8 mouse cellular contexts compared by ENCODE assay signal in the genomic region with DNA sequence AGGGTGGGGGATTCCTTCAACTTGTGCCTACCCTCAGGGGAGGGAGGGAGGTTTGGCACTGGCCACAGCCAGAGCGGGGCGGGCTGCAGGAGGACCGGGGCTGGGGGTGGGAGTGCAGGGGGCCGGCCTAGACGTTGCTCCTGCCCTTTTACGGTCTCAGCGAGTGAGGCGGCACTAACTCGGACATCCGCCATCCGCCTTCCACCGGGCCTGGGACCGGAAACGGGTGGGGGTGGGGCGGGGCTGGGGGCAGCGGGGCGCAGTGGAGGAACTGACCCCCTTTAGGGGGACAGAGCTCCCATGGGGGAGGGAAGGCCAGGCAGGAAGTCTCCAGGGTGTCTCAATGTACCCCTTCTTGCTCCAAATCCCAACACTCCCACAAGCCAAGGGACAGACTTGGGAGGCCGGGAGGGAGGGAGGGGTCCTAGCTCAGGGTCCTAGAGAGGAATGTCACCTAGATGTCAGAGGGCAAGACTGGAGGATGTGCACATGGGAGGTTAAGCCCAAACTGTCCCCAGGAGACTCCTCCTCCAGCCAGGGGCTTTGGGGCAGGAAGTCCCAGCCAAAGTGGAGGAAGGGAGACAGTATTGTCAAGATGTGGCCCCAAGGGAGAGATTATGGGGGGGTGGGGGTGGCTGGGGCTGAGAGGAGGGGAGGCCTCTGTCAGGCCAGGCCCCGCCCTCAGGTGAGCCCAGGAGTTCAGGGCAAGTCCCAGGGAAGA. TPM values are rescaled to one million over a fixed set of nuclear protein-coding genes. Genes with fewer than 3 reads are reported as not detected.
DNase-seq lines count a peak whose midpoint lies in the region; ATAC-seq and TF ChIP-seq lines count a peak whose summit lies in the region.

No protein-coding gene starts in this region.

- H3K27me3 ChIP-seq in CH12.LX (replicated peaks) = no peaks in the 10 kb centered on the region
- H3K27me3 ChIP-seq in Patski = no peaks in the 10 kb centered on the region
- 0 out of 2 replicates have a peak, but pooled peaks cover 3% of the 10 kb centered on the region for H3K27me3 ChIP-seq in forebrain, embryonic 12.5 days
- H3K27me3 ChIP-seq in hindbrain, embryonic 11.5 days (ENCODE audit: control insufficient read depth, insufficient read depth, low read length) = no peaks in the 10 kb centered on the region
- H3K27me3 ChIP-seq in limb, embryonic 14.5 days (ENCODE audit: control insufficient read depth, insufficient read depth, low read length) = no peaks in the 10 kb centered on the region
- no peaks in the 10 kb centered on the region; the same call in 1 of the 2 replicates for H3K27me3 ChIP-seq in midbrain, embryonic 15.5 days (replicated peaks)

- in situ Hi-C loops in CH12.LX (cut with MboI; ENCODE audit: low pct_ligation_motif_present, low pct_unique_long_range_greater_than_20kb, low sequenced_read_pairs) = loop anchor here (5.0 kb wide), 1 partner anchor 38 kb away; no protein-coding TSS in a partner anchor
- in situ Hi-C loops in Patski (cut with MboI; ENCODE audit: low pct_unique_long_range_greater_than_20kb) = no loop called here

- no peak for TF ChIP-seq RAD21 in CH12.LX (IDR thresholded peaks at IDR 0.05; ENCODE audit: low read depth, low read length)

- 3% methylated on average over 18 of the region's 19 CpGs for WGBS in forebrain, embryonic 12.5 days
- WGBS in hindbrain, embryonic 11.5 days = 1% methylated on average over 19 of the region's 19 CpGs
- WGBS in limb, embryonic 14.5 days = 0% methylated on average over 16 of the region's 19 CpGs
- WGBS in midbrain, embryonic 15.5 days = 3% methylated on average over 14 of the region's 19 CpGs

- H3K9ac ChIP-seq in CH12.LX (ENCODE audit: insufficient read depth, low read depth) = peak overlapping the region; percentile 91
- H3K9ac ChIP-seq in forebrain, embryonic 12.5 days = peak overlapping the region; percentile 54
- H3K9ac ChIP-seq in hindbrain, embryonic 11.5 days (ENCODE audit: low read depth, low read length) = peak overlapping the region; percentile 87
- H3K9ac ChIP-seq in limb, embryonic 14.5 days (ENCODE audit: low read depth, low read length, severe bottlenecking) = peak overlapping the region; percentile 77
- peak overlapping the region; percentile 95; the same call in 1 of the 2 replicates for H3K9ac ChIP-seq in midbrain, embryonic 15.5 days

- peak overlapping the region; percentile 89 for H3K27ac ChIP-seq in CH12.LX (ENCODE audit: insufficient read depth, low read depth)
- peak overlapping the region; percentile 6 for H3K27ac ChIP-seq in forebrain, embryonic 12.5 days
- peak overlapping the region; percentile 60; the same call in 1 of the 2 replicates for H3K27ac ChIP-seq in hindbrain, embryonic 11.5 days (ENCODE audit: low read depth, low read length)
- H3K27ac ChIP-seq in limb, embryonic 14.5 days (replicated peaks; ENCODE audit: low read depth, low read length) = peak overlapping the region; percentile 50
- H3K27ac ChIP-seq in midbrain, embryonic 15.5 days = peak overlapping the region; percentile 42

- peaks cover 24 to 49% of the 10 kb centered on the region in 2 experiments for H3K4me1 ChIP-seq in CH12.LX (ENCODE audit: control insufficient read depth in 1 of 2, insufficient read depth in 2 of 2)
- peaks cover 28% of the 10 kb centered on the region for H3K4me1 ChIP-seq in forebrain, embryonic 12.5 days
- H3K4me1 ChIP-seq in hindbrain, embryonic 11.5 days (replicated peaks; ENCODE audit: control insufficient read depth, insufficient read depth, low read length) = peaks cover 11% of the 10 kb centered on the region
- H3K4me1 ChIP-seq in limb, embryonic 14.5 days (ENCODE audit: control insufficient read depth, insufficient read depth, low read length) = peaks cover 18% of the 10 kb centered on the region
- peaks cover 22% of the 10 kb centered on the region for H3K4me1 ChIP-seq in midbrain, embryonic 15.5 days

- peaks cover 56% of the 10 kb centered on the region for H3K79me2 ChIP-seq in CH12.LX (replicated peaks; ENCODE audit: control insufficient read depth, extremely low read depth, insufficient read depth, poor library complexity, severe bottlenecking)

- dilution Hi-C loops in CH12.LX (cut with MboI; ENCODE audit: extremely low pct_ligation_motif_present, extremely low pct_unique_long_range_greater_than_20kb, low sequenced_read_pairs) = no loop called here

- TF ChIP-seq CTCF in CH12.LX (conservative IDR thresholded peaks at IDR 0.05 in 1 of 2, IDR thresholded peaks at IDR 0.05 in 1 of 2; ENCODE audit: low read depth in 2 of 2, low read length in 2 of 2) = no peak
- TF ChIP-seq CTCF in Patski (IDR thresholded peaks at IDR 0.05) = no peak

- no peak for TF ChIP-seq EP300 in CH12.LX (IDR thresholded peaks at IDR 0.05; ENCODE audit: low read length)

- POLR2A ChIA-PET in Patski (lab: Charles Lee) = interaction anchor here (0.8 to 2.9 kb wide), 4 partner anchors 12 to 89 kb away, joined by 3 to 9 read pairs (median 4); a partner anchor contains a TSS

- CTCF ChIA-PET in Patski (lab: Charles Lee) = interaction anchor here (1.6 to 2.8 kb wide), 2 partner anchors 22 to 30 kb away, joined by 4 to 18 read pairs; no protein-coding TSS in a partner anchor

- H3K4me3 ChIP-seq in CH12.LX (replicated peaks in 1 of 3; ENCODE audit: low read depth in 2 of 3, low read length in 2 of 3, poor library complexity in 1 of 3) = peak overlapping the region; percentile 71 to 95 (median 94)
- H3K4me3 ChIP-seq in forebrain, embryonic 12.5 days (replicated peaks) = peak overlapping the region; percentile 99
- peak overlapping the region; percentile 99 for H3K4me3 ChIP-seq in hindbrain, embryonic 11.5 days (ENCODE audit: low read depth, low read length)
- H3K4me3 ChIP-seq in limb, embryonic 14.5 days (replicated peaks; ENCODE audit: low read length) = peak overlapping the region; percentile 92
- H3K4me3 ChIP-seq in midbrain, embryonic 15.5 days = peak overlapping the region; percentile 96

- peaks cover 16 to 20% of the 10 kb centered on the region in 2 experiments for H3K36me3 ChIP-seq in CH12.LX (replicated peaks in 1 of 2; ENCODE audit: control insufficient read depth in 1 of 2, insufficient read depth in 1 of 2, low read length in 1 of 2)
- peaks cover 2% of the 10 kb centered on the region for H3K36me3 ChIP-seq in forebrain, embryonic 12.5 days (replicated peaks)
- no peaks in the 10 kb centered on the region for H3K36me3 ChIP-seq in hindbrain, embryonic 11.5 days (ENCODE audit: control insufficient read depth, insufficient read depth, low read length)
- peaks cover 19% of the 10 kb centered on the region for H3K36me3 ChIP-seq in limb, embryonic 14.5 days (ENCODE audit: control insufficient read depth, insufficient read depth, low read length)
- H3K36me3 ChIP-seq in midbrain, embryonic 15.5 days (replicated peaks) = no peaks in the 10 kb centered on the region

- no peaks in the 10 kb centered on the region for H3K9me3 ChIP-seq in CH12.LX (replicated peaks; ENCODE audit: low read length)
- H3K9me3 ChIP-seq in forebrain, embryonic 12.5 days = no peaks in the 10 kb centered on the region
- no peaks in the 10 kb centered on the region for H3K9me3 ChIP-seq in hindbrain, embryonic 11.5 days (ENCODE audit: control insufficient read depth, low read length)
- no peaks in the 10 kb centered on the region for H3K9me3 ChIP-seq in limb, embryonic 14.5 days (ENCODE audit: control insufficient read depth, low read length)
- H3K9me3 ChIP-seq in midbrain, embryonic 15.5 days = no peaks in the 10 kb centered on the region

- peak; percentile 45 for ATAC-seq in Patski
- no peak for ATAC-seq in forebrain, embryonic 12.5 days (ENCODE audit: low FRiP score)
- 0 out of 2 replicates have a peak, but pooled peaks have one; percentile 11 for ATAC-seq in hindbrain, embryonic 11.5 days (ENCODE audit: low FRiP score)
- no peak for ATAC-seq in limb, embryonic 14.5 days (ENCODE audit: low FRiP score, low read depth)
- ATAC-seq in midbrain, embryonic 15.5 days (replicated peaks) = no peak

- peak overlapping the region; percentile 59 for H3K4me2 ChIP-seq in CH12.LX (ENCODE audit: insufficient read depth, low read depth, poor library complexity, severe bottlenecking)
- peak overlapping the region; percentile 95 for H3K4me2 ChIP-seq in forebrain, embryonic 12.5 days
- peak overlapping the region; percentile 97 for H3K4me2 ChIP-seq in hindbrain, embryonic 11.5 days (replicated peaks; ENCODE audit: low read depth, low read length)
- H3K4me2 ChIP-seq in limb, embryonic 14.5 days (replicated peaks; ENCODE audit: low read depth, low read length, severe bottlenecking) = peak overlapping the region; percentile 97
- H3K4me2 ChIP-seq in midbrain, embryonic 15.5 days = peak overlapping the region; percentile 85

- TF ChIP-seq POLR2A in CH12.LX (IDR thresholded peaks at IDR 0.05; ENCODE audit: low read depth, low read length) = peak; percentile 37; the same call in 1 of the 2 replicates
- TF ChIP-seq POLR2A in limb, embryonic 14.5 days (IDR thresholded peaks at IDR 0.05; ENCODE audit: borderline replicate concordance, extremely low read depth, insufficient read depth, insufficient read length) = no peak

- DNase-seq in CH12.LX (ENCODE audit: extremely low read depth) = peak; percentile 92
- no peak for DNase-seq in Patski (ENCODE audit: low read depth, low spot score)
- DNase-seq in hindbrain, embryonic 11.5 days (ENCODE audit: low spot score) = peak; percentile 47
- DNase-seq in limb, embryonic 14.5 days (ENCODE audit: low spot score) = peak; percentile 49
- peak; percentile 90 for DNase-seq in yolk sac, embryonic 10.5 days (ENCODE audit: low spot score)
- DNase-seq in left cerebral cortex, adult 8-10 months (ENCODE audit: low spot score in 2 of 2) = no peak

RNA-seq across cellular contexts. Expression of a gene that starts 1.7 kb away (rescaled TPM):
- total RNA-seq in CH12.LX (2012; rRNA removed) = 109 and 114 TPM in 2 replicates
- total RNA-seq in CH12.LX (2014; rRNA removed) = 122 and 125 TPM in 2 replicates
- polyA plus RNA-seq in CH12.LX (2012; ENCODE audit: insufficient read length, low read depth) = 191 and 240 TPM in 2 replicates
- 142 TPM for polyA plus RNA-seq in Patski (2021)
- 42.4 and 43.0 TPM in 2 replicates for polyA plus RNA-seq in forebrain, embryonic 12.5 days (2016; fragmentation: Nextera tagmentation; extraction: Ambion mirVana)
- 29.2 and 50.2 TPM in 2 replicates for polyA plus RNA-seq in hindbrain, embryonic 11.5 days (2014; fragmentation: Nextera tagmentation; extraction: Ambion mirVana)
- 126 and 169 TPM in 2 replicates for polyA plus RNA-seq in limb, embryonic 14.5 days (2012; rRNA removed)
- polyA plus RNA-seq in limb, embryonic 14.5 days (2014; fragmentation: Nextera tagmentation; extraction: Ambion mirVana) = 66.7 and 67.0 TPM in 2 replicates
- 35.9 and 37.4 TPM in 2 replicates for polyA plus RNA-seq in midbrain, embryonic 15.5 days (2015; fragmentation: Nextera tagmentation; extraction: Ambion mirVana)
- total RNA-seq in left cerebral cortex, adult 8-10 months (2022) = 10 to 100 TPM; 13.6 to 16.9 (median 15.6) TPM

RNA-seq across cellular contexts. Expression of a gene that starts 10.0 kb away (rescaled TPM):
- total RNA-seq in CH12.LX (2012; rRNA removed) = not detected in 2 replicates
- not detected in 2 replicates for total RNA-seq in CH12.LX (2014; rRNA removed)
- not detected in 2 replicates for polyA plus RNA-seq in CH12.LX (2012; ENCODE audit: insufficient read length, low read depth)
- polyA plus RNA-seq in Patski (2021) = 0.14 TPM
- polyA plus RNA-seq in forebrain, embryonic 12.5 days (2016; fragmentation: Nextera tagmentation; extraction: Ambion mirVana) = 0.19 TPM in 1 of 2 replicates, not detected in the other
- polyA plus RNA-seq in hindbrain, embryonic 11.5 days (2014; fragmentation: Nextera tagmentation; extraction: Ambion mirVana) = 0.18 TPM in 1 of 2 replicates, not detected in the other
- polyA plus RNA-seq in limb, embryonic 14.5 days (2012; rRNA removed) = not detected in 2 replicates
- polyA plus RNA-seq in limb, embryonic 14.5 days (2014; fragmentation: Nextera tagmentation; extraction: Ambion mirVana) = not detected in 2 replicates
- polyA plus RNA-seq in midbrain, embryonic 15.5 days (2015; fragmentation: Nextera tagmentation; extraction: Ambion mirVana) = 1.1 and 1.7 TPM in 2 replicates
- under 1 TPM in 1 of 4 experiments, not detected in 3; 0.68 TPM for total RNA-seq in left cerebral cortex, adult 8-10 months (2022)

RNA-seq across cellular contexts. Expression of a gene that starts 12.5 kb away (rescaled TPM):
- total RNA-seq in CH12.LX (2012; rRNA removed) (0.72 and 1.0 TPM in 2 replicates), CH12.LX (2014; rRNA removed) (0.43 and 0.56 TPM in 2 replicates)
- polyA plus RNA-seq in CH12.LX (2012; ENCODE audit: insufficient read length, low read depth) (0.76 and 0.80 TPM in 2 replicates), Patski (2021) (4.0 TPM)
- 70.3 and 74.1 TPM in 2 replicates for polyA plus RNA-seq in forebrain, embryonic 12.5 days (2016; fragmentation: Nextera tagmentation; extraction: Ambion mirVana)
- 49.6 and 52.1 TPM in 2 replicates for polyA plus RNA-seq in hindbrain, embryonic 11.5 days (2014; fragmentation: Nextera tagmentation; extraction: Ambion mirVana)
- 44.3 and 59.4 TPM in 2 replicates for polyA plus RNA-seq in limb, embryonic 14.5 days (2012; rRNA removed)
- 22.5 and 30.6 TPM in 2 replicates for polyA plus RNA-seq in limb, embryonic 14.5 days (2014; fragmentation: Nextera tagmentation; extraction: Ambion mirVana)
- polyA plus RNA-seq in midbrain, embryonic 15.5 days (2015; fragmentation: Nextera tagmentation; extraction: Ambion mirVana) = 112 and 121 TPM in 2 replicates
- 100 to 1,000 TPM; 108 to 133 (median 114) TPM for total RNA-seq in left cerebral cortex, adult 8-10 months (2022)

RNA-seq across cellular contexts. Expression of a gene that starts 40.0 kb away (rescaled TPM):
- 0.08 and 0.13 TPM in 2 replicates for total RNA-seq in CH12.LX (2012; rRNA removed)
- not detected in 2 replicates for total RNA-seq in CH12.LX (2014; rRNA removed)
- 0.27 and 0.56 TPM in 2 replicates for polyA plus RNA-seq in CH12.LX (2012; ENCODE audit: insufficient read length, low read depth)
- polyA plus RNA-seq in Patski (2021) = 72.9 TPM
- 0.24 TPM in 1 of 2 replicates, not detected in the other for polyA plus RNA-seq in forebrain, embryonic 12.5 days (2016; fragmentation: Nextera tagmentation; extraction: Ambion mirVana)
- polyA plus RNA-seq in hindbrain, embryonic 11.5 days (2014; fragmentation: Nextera tagmentation; extraction: Ambion mirVana) = not detected in 2 replicates
- polyA plus RNA-seq in limb, embryonic 14.5 days (2012; rRNA removed) = 0.69 and 0.88 TPM in 2 replicates
- polyA plus RNA-seq in limb, embryonic 14.5 days (2014; fragmentation: Nextera tagmentation; extraction: Ambion mirVana) = 0.14 and 0.28 TPM in 2 replicates
- 0.08 TPM in 1 of 2 replicates, not detected in the other for polyA plus RNA-seq in midbrain, embryonic 15.5 days (2015; fragmentation: Nextera tagmentation; extraction: Ambion mirVana)
- total RNA-seq in left cerebral cortex, adult 8-10 months (2022) = 10 to 100 TPM; 11.1 to 15.1 (median 13.8) TPM

RNA-seq across cellular contexts. Expression of a gene that starts 41.7 kb away (rescaled TPM):
- total RNA-seq in CH12.LX (2012; rRNA removed) (11.9 and 15.7 TPM in 2 replicates), CH12.LX (2014; rRNA removed) (8.6 and 9.4 TPM in 2 replicates)
- polyA plus RNA-seq in CH12.LX (2012; ENCODE audit: insufficient read length, low read depth) (20.0 and 21.2 TPM in 2 replicates), Patski (2021) (39.2 TPM)
- 45.5 and 48.3 TPM in 2 replicates for polyA plus RNA-seq in forebrain, embryonic 12.5 days (2016; fragmentation: Nextera tagmentation; extraction: Ambion mirVana)
- 42.2 and 42.4 TPM in 2 replicates for polyA plus RNA-seq in hindbrain, embryonic 11.5 days (2014; fragmentation: Nextera tagmentation; extraction: Ambion mirVana)
- polyA plus RNA-seq in limb, embryonic 14.5 days (2012; rRNA removed) = 19.6 and 23.6 TPM in 2 replicates
- polyA plus RNA-seq in limb, embryonic 14.5 days (2014; fragmentation: Nextera tagmentation; extraction: Ambion mirVana) = 27.5 and 31.7 TPM in 2 replicates
- 37.9 and 41.1 TPM in 2 replicates for polyA plus RNA-seq in midbrain, embryonic 15.5 days (2015; fragmentation: Nextera tagmentation; extraction: Ambion mirVana)
- total RNA-seq in left cerebral cortex, adult 8-10 months (2022) = 10 to 100 TPM; 40.2 to 46.7 (median 43.1) TPM

Comparison
In these comparisons a context has a peak if more than half of its experiments do, and no peak if none do; other contexts are left out.
1. DNase-seq: peak in CH12.LX (single experiment), hindbrain, embryonic 11.5 days (single experiment), limb, embryonic 14.5 days (single experiment) and yolk sac, embryonic 10.5 days (single experiment); none in Patski (single experiment) and left cerebral cortex, adult 8-10 months (0 of 2).
2. H3K27ac ChIP-seq: peak in every context shown above with its lines; median percentile 89 in CH12.LX; 60 in hindbrain, embryonic 11.5 days; 50 in limb, embryonic 14.5 days; 42 in midbrain, embryonic 15.5 days; 6 in forebrain, embryonic 12.5 days.
3. ATAC-seq: peak in Patski (single experiment) and hindbrain, embryonic 11.5 days (single experiment); none in forebrain, embryonic 12.5 days (single experiment), limb, embryonic 14.5 days (single experiment) and midbrain, embryonic 15.5 days (single experiment).
4. Peak in every context shown above with its lines, with median percentiles within 50 percentile points of each other: H3K4me2 ChIP-seq, H3K4me3 ChIP-seq and H3K9ac ChIP-seq.